Mouse (Mus musculus): ENCODE results near the gene Utp18. TPM values are rescaled to one million over a fixed set of nuclear protein-coding genes. Genes with fewer than 3 reads are reported as not detected.
"Not testable (repeated sequence)": the region's sequence is repeated elsewhere in the genome, so short reads cannot be mapped to it uniquely, and the experiment has no call there.

Utp18 gene
- total RNA-seq (2021): 10 to 100 TPM; 23.6 to 26.1 TPM

GRCm38 (mm10) chr11:93885572-93886410 lies at the start of gene Utp18, which contains the start of gene Mbtd1:
TSS of gene Utp18 (minus strand) at chr11:93885766.
TSS of gene Mbtd1 (plus strand) at chr11:93885852.
- DNase-seq: peak; percentile 99

GRCm38 (mm10) chr11:93929106-93929505 lies 43.5 kb upstream of the Utp18 start:
- DNase-seq: no peak

- DNase-seq: not testable (repeated sequence)
Measured at GRCm38 (mm10) chr11:93915019-93915418, 29.5 kb upstream of the Utp18 start.

- no peak for DNase-seq
Measured at GRCm38 (mm10) chr11:93911603-93912002, 26.0 kb upstream of the Utp18 start.

- DNase-seq: no peak
Measured at GRCm38 (mm10) chr11:93908829-93909228, 23.3 kb upstream of the Utp18 start.

- no peak for DNase-seq
Measured at GRCm38 (mm10) chr11:93907839-93908238, 22.3 kb upstream of the Utp18 start.

GRCm38 (mm10) chr11:93906834-93907233 lies 21.3 kb upstream of the Utp18 start:
- DNase-seq: no peak

- DNase-seq: no peak
Measured at GRCm38 (mm10) chr11:93897732-93898131, 12.2 kb upstream of the Utp18 start.

GRCm38 (mm10) chr11:93887080-93887447 lies 1.5 kb upstream of the Utp18 start:
- DNase-seq: no peak

- DNase-seq: no peak
Measured at GRCm38 (mm10) chr11:93886411-93887079, 979 bp upstream of the Utp18 start.

- peak in 1 of 2 experiments; percentile 51 for DNase-seq
Measured at GRCm38 (mm10) chr11:93884901-93885571, 530 bp downstream of the Utp18 start.

GRCm38 (mm10) chr11:93884068-93884467 lies 1.5 kb downstream of the Utp18 start:
- DNase-seq: no peak

- DNase-seq: no peak
Measured at GRCm38 (mm10) chr11:93862638-93863037, 22.9 kb downstream of the Utp18 start.

GRCm38 (mm10) chr11:93862045-93862623 lies 23.4 kb downstream of the Utp18 start:
- no peak for DNase-seq

- no peak for DNase-seq
Measured at GRCm38 (mm10) chr11:93861193-93861592, 24.4 kb downstream of the Utp18 start.

GRCm38 (mm10) chr11:93860540-93861172 lies 24.9 kb downstream of the Utp18 start:
- no peak for DNase-seq

- DNase-seq: peak; percentile 80 to 83
Measured at GRCm38 (mm10) chr11:93856284-93856955, 29.1 kb downstream of the Utp18 start.

GRCm38 (mm10) chr11:93852546-93852945 lies 33.0 kb downstream of the Utp18 start:
- no peak for DNase-seq

- DNase-seq: no peak
Measured at GRCm38 (mm10) chr11:93847342-93847741, 38.2 kb downstream of the Utp18 start.

- DNase-seq: no peak
Measured at GRCm38 (mm10) chr11:93835800-93836199, 49.8 kb downstream of the Utp18 start.

GRCm38 (mm10) chr11:93829971-93830370 lies 55.6 kb downstream of the Utp18 start:
- DNase-seq: no peak

GRCm38 (mm10) chr11:93829327-93829679 lies 56.3 kb downstream of the Utp18 start:
- DNase-seq: peak in 1 of 2 experiments; percentile 54
